Mouse (Mus musculus) left cerebral cortex, postnatal 4 days (tissue): ENCODE measurements around the gene Cntn4. TPM values are rescaled to one million over a fixed set of nuclear protein-coding genes. Genes with fewer than 3 reads are reported as not detected.

Experiments
- DNase-seq: peaks from one replicate; pipeline ENCODE4 v3.0.0-alpha.2; 2022
- intact Hi-C: fragments of 180-260 bp; cut with DNase I; formaldehyde crosslinking; loops from one replicate; pipeline ENCODE4 v1.15.1; 2025
- total RNA-seq, 2 experiments: library from RNA; stranded (reverse); gene quantifications; 2 replicates each; pipeline ENCODE4 v1.2.3; 2021

Cntn4 gene
- total RNA-seq, 2 experiments from 2014 or later = 31.4 to 36.3 TPM

- intact Hi-C loops = no loop called here
- no peak for DNase-seq
These were observed 1070.3 kb downstream of the Cntn4 start for GRCm38 (mm10) chr6:106747804-106748203.
